8 mouse cellular contexts compared by ENCODE assay signal in the genomic region with DNA sequence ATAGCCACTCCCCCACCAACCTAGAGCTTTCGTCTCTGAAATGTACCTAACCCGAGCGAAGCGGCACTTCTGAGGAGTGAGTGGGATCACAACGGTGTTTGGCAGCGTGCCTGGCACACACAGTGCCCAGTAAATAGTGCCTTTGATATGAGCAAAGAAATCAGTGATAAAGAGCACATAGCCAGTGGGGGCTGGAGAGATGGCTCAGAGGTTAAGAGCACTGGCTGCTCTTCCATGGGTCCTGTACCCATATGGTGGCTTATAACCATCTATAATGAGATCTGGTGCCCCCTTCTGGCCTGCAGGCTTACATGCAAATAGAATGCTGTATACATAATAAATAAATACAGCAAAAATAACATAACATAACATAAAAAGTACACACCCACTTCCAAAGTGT. TPM values are rescaled to one million over a fixed set of nuclear protein-coding genes. Genes with fewer than 3 reads are reported as not detected.
DNase-seq lines count a peak whose midpoint lies in the region; ATAC-seq and TF ChIP-seq lines count a peak whose summit lies in the region.

No protein-coding gene starts in this region.

- H3K27me3 ChIP-seq in heart, adult 2 months (ENCODE audit: control insufficient read depth, insufficient read depth, low read length): no peaks in the 10 kb centered on the region
- 0 out of 2 replicates have a peak, but pooled peaks cover 3% of the 10 kb centered on the region for H3K27me3 ChIP-seq in heart, embryonic 12.5 days (replicated peaks)
- H3K27me3 ChIP-seq in lung, embryonic 14.5 days (ENCODE audit: insufficient read depth, low read length): no peaks in the 10 kb centered on the region
- no peaks in the 10 kb centered on the region for H3K27me3 ChIP-seq in stomach, postnatal 0 days (ENCODE audit: control insufficient read depth, insufficient read depth, low read length)

- no peaks in the 10 kb centered on the region for H3K36me3 ChIP-seq in heart, adult 2 months (ENCODE audit: control insufficient read depth, insufficient read depth, low read length)
- no peaks in the 10 kb centered on the region for H3K36me3 ChIP-seq in heart, embryonic 12.5 days
- H3K36me3 ChIP-seq in lung, embryonic 14.5 days (ENCODE audit: insufficient read depth): no peaks in the 10 kb centered on the region
- H3K36me3 ChIP-seq in stomach, postnatal 0 days (ENCODE audit: control insufficient read depth, insufficient read depth, low read length): no peaks in the 10 kb centered on the region

- intact Hi-C loops in heart, adult 2 months (cut with DNase I): loop anchor here (1.0 to 5.0 kb wide), 4 partner anchors 143 to 348 kb away; no protein-coding TSS in a partner anchor

- no peak overlapping the region for H3K27ac ChIP-seq in heart, adult 2 months
- no peak overlapping the region for H3K27ac ChIP-seq in heart, embryonic 12.5 days (ENCODE audit: poor library complexity, severe bottlenecking)
- H3K27ac ChIP-seq in lung, embryonic 14.5 days (ENCODE audit: low read depth): no peak overlapping the region
- H3K27ac ChIP-seq in stomach, postnatal 0 days (replicated peaks): no peak overlapping the region

- TF ChIP-seq EP300 in heart, adult 2 months (IDR thresholded peaks at IDR 0.05; ENCODE audit: insufficient read depth, low read depth, low read length): no peak
- no peak for TF ChIP-seq EP300 in stomach, postnatal 0 days (optimal IDR thresholded peaks at IDR 0.05)

- 68% methylated on average over 6 of the region's 6 CpGs for WGBS in heart, adult 2 months
- WGBS in heart, embryonic 12.5 days: 67% methylated on average over 6 of the region's 6 CpGs
- 52% methylated on average over 6 of the region's 6 CpGs for WGBS in lung, embryonic 14.5 days
- WGBS in stomach, postnatal 0 days: 66% methylated on average over 6 of the region's 6 CpGs

- no peak for TF ChIP-seq POLR2A in heart, adult 2 months (IDR thresholded peaks at IDR 0.05; ENCODE audit: insufficient read depth, low read depth, low read length)

- H3K9me3 ChIP-seq in heart, embryonic 12.5 days (replicated peaks): no peaks in the 10 kb centered on the region
- H3K9me3 ChIP-seq in lung, embryonic 14.5 days (ENCODE audit: low read depth, low read length): no peaks in the 10 kb centered on the region
- H3K9me3 ChIP-seq in stomach, postnatal 0 days (ENCODE audit: control insufficient read depth, low read length): no peaks in the 10 kb centered on the region

- H3K79me2 ChIP-seq in heart, adult 2 months (replicated peaks; ENCODE audit: control insufficient read depth, insufficient read depth, low read length): no peaks in the 10 kb centered on the region; the same call in 1 of the 2 replicates

- H3K4me3 ChIP-seq in heart, adult 2 months: no peak overlapping the region
- no peak overlapping the region for H3K4me3 ChIP-seq in heart, embryonic 12.5 days
- H3K4me3 ChIP-seq in lung, embryonic 14.5 days (ENCODE audit: low read depth, low read length): no peak overlapping the region
- H3K4me3 ChIP-seq in stomach, postnatal 0 days (ENCODE audit: low read depth, low read length): no peak overlapping the region

- H3K9ac ChIP-seq in heart, adult 2 months (ENCODE audit: low read depth, low read length): no peak overlapping the region
- no peak overlapping the region for H3K9ac ChIP-seq in heart, embryonic 12.5 days
- no peak overlapping the region for H3K9ac ChIP-seq in lung, embryonic 14.5 days
- H3K9ac ChIP-seq in stomach, postnatal 0 days (ENCODE audit: low read length): no peak overlapping the region

- no peak overlapping the region for H3K4me2 ChIP-seq in heart, embryonic 12.5 days
- H3K4me2 ChIP-seq in lung, embryonic 14.5 days: no peak overlapping the region
- no peak overlapping the region for H3K4me2 ChIP-seq in stomach, postnatal 0 days (replicated peaks; ENCODE audit: low read depth)

- peaks cover 4% of the 10 kb centered on the region for H3K4me1 ChIP-seq in heart, adult 2 months (ENCODE audit: control insufficient read depth, insufficient read depth, low read length)
- peaks cover 5% of the 10 kb centered on the region; the same call in 1 of the 2 replicates for H3K4me1 ChIP-seq in heart, embryonic 12.5 days (replicated peaks)
- H3K4me1 ChIP-seq in lung, embryonic 14.5 days (ENCODE audit: insufficient read depth): peaks cover 3% of the 10 kb centered on the region; the same call in 1 of the 2 replicates
- peaks cover 5% of the 10 kb centered on the region for H3K4me1 ChIP-seq in stomach, postnatal 0 days (replicated peaks; ENCODE audit: control insufficient read depth, insufficient read depth)

- peak; percentile 35 to 36 for DNase-seq in heart, adult 2 months
- peak; percentile 45 for DNase-seq in 3134 (ENCODE audit: extremely low read depth, insufficient read length, low spot score)
- DNase-seq in NIH3T3 (ENCODE audit: low read depth): peak; percentile 59
- DNase-seq in embryo, embryonic 9.5 days (ENCODE audit: extremely low spot score): peak; percentile 66
- DNase-seq in lung, embryonic 14.5 days: peak; percentile 76
- DNase-seq in stomach, postnatal 0 days (ENCODE audit: low spot score): peak; percentile 44

- no peak for ATAC-seq in heart, embryonic 12.5 days (ENCODE audit: insufficient number of reproducible peaks, low FRiP score)
- ATAC-seq in lung, embryonic 14.5 days (ENCODE audit: insufficient read depth): no peak
- ATAC-seq in stomach, postnatal 0 days (ENCODE audit: low FRiP score, low TSS enrichment): no peak
- ATAC-seq in monocyte, adult 5-6 weeks (replicated peaks; ENCODE audit: insufficient number of reproducible peaks, low FRiP score, low TSS enrichment, poor library complexity, severe bottlenecking): no peak

- TF ChIP-seq CTCF in heart, adult 2 months (IDR thresholded peaks at IDR 0.05): peak; percentile 75
- peak; percentile 75 for TF ChIP-seq CTCF in lung, embryonic 14.5 days (IDR thresholded peaks at IDR 0.05; ENCODE audit: low read depth)
- TF ChIP-seq CTCF in stomach, postnatal 0 days (IDR thresholded peaks at IDR 0.05; ENCODE audit: low read depth): peak; percentile 76

RNA-seq across cellular contexts. Expression of a gene that starts 3.0 kb away (rescaled TPM):
- 1 to 10 TPM; 4.5 to 4.9 TPM for total RNA-seq in heart, adult 2 months (2021)
- 3.4 and 3.6 TPM in 2 replicates for polyA plus RNA-seq in heart, adult 2 months (2012; rRNA removed)
- 12.1 and 12.6 TPM in 2 replicates for polyA plus RNA-seq in heart, embryonic 12.5 days (2016; fragmentation: Nextera tagmentation; extraction: Ambion mirVana)
- polyA plus RNA-seq in lung, embryonic 14.5 days (2014; fragmentation: Nextera tagmentation; extraction: Ambion mirVana): 11.0 and 12.7 TPM in 2 replicates
- polyA plus RNA-seq in stomach, postnatal 0 days (2015; fragmentation: Nextera tagmentation; extraction: Ambion mirVana): 5.7 and 5.8 TPM in 2 replicates
- 176 to 204 TPM (median 187 TPM) in 3 replicates for total RNA-seq in monocyte, adult 5-6 weeks (2017)
